Mouse (Mus musculus) erythroblast, embryonic 14.5 days (primary cell): ENCODE data around the gene Arhgef16.

ENCODE experiments used
- GATA1 ChIP-seq: IDR thresholded peaks from 2 replicates; pipeline ENCODE4 v1.6.1; 2012; ENCODE audit warnings: low read length, inconsistent platforms, mixed read lengths
- TAL1 ChIP-seq: IDR thresholded peaks from 3 replicates; pipeline ENCODE4 v1.6.1; 2012; ENCODE audit warnings: low read length, inconsistent platforms, mixed read lengths

DNA sequence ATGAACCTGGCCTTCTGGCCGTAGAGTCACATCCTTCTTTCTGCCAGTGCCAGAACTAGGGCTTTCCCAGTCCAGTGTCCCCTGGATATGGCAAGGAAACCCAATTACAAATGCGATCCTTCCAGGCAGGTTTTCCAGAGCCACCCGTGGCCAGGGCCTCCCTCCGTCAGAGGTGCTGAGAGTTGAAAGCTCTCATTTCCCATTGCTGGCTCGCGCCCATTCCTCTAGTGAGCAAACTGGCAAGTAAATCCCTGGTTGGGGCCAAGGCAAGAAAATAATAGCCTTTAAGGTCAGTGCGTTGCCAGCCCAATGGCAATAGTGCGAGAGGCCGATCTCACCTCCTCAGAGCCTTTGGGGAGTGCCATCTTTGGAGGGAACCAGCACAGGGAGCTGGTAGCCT, 71.9 kb downstream of the Arhgef16 start:
- TF ChIP-seq TAL1 (no peak), GATA1 (no peak)
